Mouse (Mus musculus): ENCODE data around the gene Gcsam.

Gene Gcsam

GRCm38 (mm10) chr16:45651497-45651896 lies 41.3 kb downstream of the Gcsam start:
- no peak for DNase-seq (ENCODE audit: low read depth, low spot score)

- no peak for DNase-seq (ENCODE audit: low read depth, low spot score)
These were observed 43.1 kb downstream of the Gcsam start for GRCm38 (mm10) chr16:45653009-45653933.

DNA sequence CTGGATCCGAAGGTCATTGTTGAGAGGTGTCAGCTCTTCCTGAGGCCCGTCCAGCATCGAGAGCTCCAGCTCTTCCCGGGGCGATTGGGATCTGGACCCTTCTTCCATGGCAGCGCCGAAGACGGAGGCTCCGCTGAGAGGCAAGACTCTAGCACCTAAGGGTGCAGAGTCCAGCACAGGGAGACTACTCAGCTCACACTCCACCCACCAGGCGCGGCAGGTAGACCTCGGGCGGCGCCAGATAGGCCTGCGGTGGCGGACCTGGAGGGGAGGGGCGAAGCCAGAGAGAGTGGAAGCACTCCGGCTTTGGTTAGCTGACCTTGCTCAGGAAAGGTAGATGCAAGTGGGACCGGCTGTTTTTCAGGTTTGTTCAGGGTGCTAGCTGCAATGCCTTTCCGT lies 43.8 kb downstream of the Gcsam start, which contains the start of gene BC016579:
Gene BC016579, minus strand, starts transcription at position 135 of the 399 bp plus-strand sequence.
- no peak for DNase-seq (ENCODE audit: low read depth, low spot score)

GRCm38 (mm10) chr16:45654465-45654864 lies 44.3 kb downstream of the Gcsam start:
- no peak for DNase-seq (ENCODE audit: low read depth, low spot score)

- DNase-seq (ENCODE audit: low read depth, low spot score) = no peak
These were observed 47.5 kb downstream of the Gcsam start for GRCm38 (mm10) chr16:45657574-45658159.

- no peak for DNase-seq (ENCODE audit: low read depth, low spot score)
These were observed 48.1 kb downstream of the Gcsam start for GRCm38 (mm10) chr16:45658248-45658647.

GRCm38 (mm10) chr16:45659596-45659995 lies 49.4 kb downstream of the Gcsam start:
- no peak for DNase-seq (ENCODE audit: low read depth, low spot score)

DNA sequence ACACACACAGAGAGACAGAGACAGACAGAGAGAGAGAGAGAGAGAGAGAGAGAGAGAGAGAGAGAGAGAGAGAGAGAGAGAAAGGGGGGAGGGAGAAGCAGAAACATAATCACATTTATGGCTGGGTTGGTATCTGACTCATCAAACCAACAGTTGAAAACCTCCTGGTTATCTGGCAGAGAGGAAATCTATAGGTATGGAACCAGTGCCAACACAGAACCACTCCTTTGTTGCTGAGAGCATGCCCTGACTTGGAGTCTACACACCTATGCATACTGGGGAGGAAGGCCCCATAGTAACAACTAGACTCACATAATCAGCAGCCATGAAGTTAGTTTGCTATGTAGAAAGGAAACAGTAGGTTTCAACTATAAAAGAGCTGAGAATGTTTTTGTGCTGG lies 52.2 kb downstream of the Gcsam start:
- no peak for DNase-seq (ENCODE audit: low read depth, low spot score)

DNA sequence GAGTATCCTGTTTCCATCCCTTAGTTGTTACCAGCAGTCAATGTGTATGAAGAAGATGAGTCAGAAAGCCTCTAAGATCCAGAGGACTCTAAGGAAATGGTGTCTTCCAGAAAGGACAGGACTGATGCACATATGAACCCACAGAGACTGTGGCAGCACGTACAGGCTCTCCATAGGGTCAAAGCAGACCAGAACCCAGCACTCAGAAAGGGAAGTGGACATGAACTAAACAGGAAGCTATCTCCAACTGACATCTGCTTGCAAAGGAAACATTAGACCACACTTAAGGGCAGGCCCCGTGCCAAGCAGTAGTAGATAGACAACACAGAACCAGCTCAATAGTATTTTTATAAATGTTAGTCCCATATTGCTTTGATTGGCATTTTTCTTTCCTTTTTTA lies 56.0 kb downstream of the Gcsam start:
- DNase-seq (ENCODE audit: low read depth, low spot score) = no peak

DNA sequence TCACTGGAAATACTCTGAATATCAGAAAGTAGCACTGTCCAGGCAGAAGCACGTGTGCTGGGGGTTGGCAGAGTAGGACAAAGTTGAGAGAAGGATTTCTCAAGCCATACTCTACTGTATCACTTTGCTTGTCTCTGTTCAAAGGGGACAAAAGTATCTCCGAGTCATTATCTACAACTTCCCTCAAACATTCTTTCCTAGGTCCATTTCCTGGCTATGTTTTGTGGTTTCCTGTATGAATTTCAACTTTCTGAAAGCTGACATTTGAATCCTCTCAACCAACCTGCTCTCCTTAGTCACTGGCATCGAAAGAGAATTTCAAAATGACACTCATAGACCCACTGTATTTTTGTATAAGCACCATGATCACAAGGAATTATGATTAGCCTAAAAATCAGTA lies 58.0 kb downstream of the Gcsam start:
- DNase-seq (ENCODE audit: low read depth, low spot score) = no peak

DNA sequence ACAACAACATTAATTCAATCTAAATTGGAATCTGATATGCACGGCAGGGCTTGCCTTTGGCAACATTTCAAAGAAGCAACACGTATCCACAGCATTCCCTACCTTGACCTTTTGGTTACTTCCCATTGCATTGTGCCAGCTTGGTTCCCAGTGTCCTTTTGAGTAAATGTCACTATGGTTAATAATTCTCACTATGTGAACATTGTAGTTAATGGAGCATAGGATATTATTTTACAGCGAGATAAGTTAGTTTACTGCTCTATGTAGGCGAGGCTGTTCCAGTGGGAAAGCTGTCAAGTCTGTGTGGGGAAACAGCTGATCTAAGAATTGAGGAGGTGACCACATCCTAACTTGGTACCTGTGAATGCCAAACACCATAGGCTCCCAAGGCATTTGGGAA lies 59.8 kb downstream of the Gcsam start:
- no peak for DNase-seq (ENCODE audit: low read depth, low spot score)
